Mouse (Mus musculus) heart, embryonic 14.5 days (tissue): Measurements from ENCODE around the gene Nqo2. TPM values are rescaled to one million over a fixed set of nuclear protein-coding genes. Genes with fewer than 3 reads are reported as not detected.

ENCODE experiments used
- ATAC-seq: fragments of 200-750 bp; cut with Nextera tagmentation; 2 replicates; pipeline ENCODE4 v1.8.0; 2017; ENCODE audit warnings: low read depth, moderate TSS enrichment; ENCODE audit not compliant: insufficient number of reproducible peaks, insufficient read depth, low FRiP score
- H3K27ac ChIP-seq, 2 experiments: fragments of 200-500 bp in 1 of 2; fragments of 300-500 bp in 1 of 2; sonication (generic) in 1 of 2; replicated peaks in 1 of 2; 2 replicates each; pipeline ENCODE4 v1.5.1; 2012 to 2014; ENCODE audit warnings: low read depth in 2 of 2, low read length in 2 of 2, control low read depth in 1 of 2, mild to moderate bottlenecking in 1 of 2, mixed read lengths in 1 of 2; ENCODE audit not compliant: control insufficient read depth in 1 of 2, insufficient read depth in 1 of 2
- H3K27me3 ChIP-seq: fragments of 300-500 bp; sonication (generic); 2 replicates; pipeline ENCODE4 v1.6.1; 2014; ENCODE audit warnings: mild to moderate bottlenecking, low read length, control low read depth; ENCODE audit not compliant: control insufficient read depth, insufficient read depth
- H3K36me3 ChIP-seq: fragments of 300-500 bp; sonication (generic); 2 replicates; pipeline ENCODE4 v1.6.1; 2014; ENCODE audit warnings: mild to moderate bottlenecking, control low read depth, low read length, mixed read lengths; ENCODE audit not compliant: control insufficient read depth, insufficient read depth
- H3K4me1 ChIP-seq, 2 experiments: fragments of 200-500 bp in 1 of 2; fragments of 300-500 bp in 1 of 2; sonication (generic) in 1 of 2; 2 replicates each; pipeline ENCODE4 v1.6.1; 2012 to 2014; ENCODE audit warnings: low read length in 2 of 2, control low read depth in 1 of 2, mixed read lengths in 1 of 2; ENCODE audit not compliant: control insufficient read depth in 2 of 2, insufficient read depth in 2 of 2
- H3K4me2 ChIP-seq: fragments of 300-500 bp; sonication (generic); 2 replicates; pipeline ENCODE4 v1.6.1; 2014; ENCODE audit warnings: mild to moderate bottlenecking, low read length
- H3K4me3 ChIP-seq, 2 experiments: fragments of 200-500 bp in 1 of 2; fragments of 300-500 bp in 1 of 2; sonication (generic) in 1 of 2; 2 replicates each; pipeline ENCODE4 v1.5.1; 2012 to 2014; ENCODE audit warnings: low read length in 2 of 2, mild to moderate bottlenecking in 2 of 2, control low read depth in 1 of 2, low read depth in 1 of 2, moderate library complexity in 1 of 2; ENCODE audit not compliant: control insufficient read depth in 1 of 2, insufficient read depth in 1 of 2
- H3K9ac ChIP-seq: fragments of 300-500 bp; sonication (generic); 2 replicates; pipeline ENCODE4 v1.6.1; 2014; ENCODE audit warnings: mild to moderate bottlenecking, low read length
- H3K9me3 ChIP-seq: fragments of 300-500 bp; sonication (generic); 2 replicates; pipeline ENCODE4 v1.6.1; 2016; ENCODE audit warnings: low read length, control low read depth; ENCODE audit not compliant: control insufficient read depth
- WGBS: fragments of 180-500 bp; shearing (Covaris S2); extraction: QIAGEN DNeasy Blood & Tissue Kit; methylation state at CpG from one replicate; pipeline ENCODE4 v1.1.7; 2014; 5-methylcytosine and 5-hydroxymethylcytosine counted together
- polyA plus RNA-seq: library from polyadenylated mRNA; unstranded; fragments of >200 nt; fragmentation: Nextera tagmentation; extraction: Ambion mirVana; gene quantifications from 2 replicates; pipeline ENCODE4 v1.2.1, GENCODE M21; 2014

Nqo2 gene
- polyA plus RNA-seq, 1 experiment from 2014 or later, result 32.7 TPM

DNA sequence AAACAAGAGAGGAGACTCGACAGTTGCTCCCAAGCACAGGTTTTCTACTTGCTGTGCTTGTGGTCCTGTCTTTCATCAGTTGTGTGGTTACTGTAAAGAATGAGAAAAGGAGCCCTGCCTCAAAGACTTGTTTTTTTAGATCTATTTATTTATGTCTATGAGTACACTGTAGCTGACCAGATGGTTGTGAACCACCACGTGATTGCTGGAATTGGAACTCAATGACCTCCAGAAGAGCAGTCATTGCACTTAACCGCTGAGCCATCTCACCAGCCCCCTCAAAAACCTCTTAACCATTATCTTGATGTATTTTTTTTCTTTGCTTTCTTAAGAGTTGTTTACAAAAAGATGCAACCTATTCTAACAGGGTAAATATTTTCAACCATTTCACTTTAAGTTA, 70.9 kb downstream of the Nqo2 start:
- no peaks in the 10 kb centered on the region for H3K9me3 ChIP-seq
- ATAC-seq, result no peak
- H3K27me3 ChIP-seq, result no peaks in the 10 kb centered on the region
- no peak overlapping the region for H3K4me2 ChIP-seq
- WGBS, result 72% methylated on average over 3 of the region's 3 CpGs
- no peak overlapping the region for H3K9ac ChIP-seq
- H3K4me3 ChIP-seq, result no peak overlapping the region
- no peak overlapping the region for H3K27ac ChIP-seq
- peaks cover 42% of the 10 kb centered on the region for H3K36me3 ChIP-seq
- H3K4me1 ChIP-seq, result peaks cover 8 to 18% of the 10 kb centered on the region in 2 experiments

DNA sequence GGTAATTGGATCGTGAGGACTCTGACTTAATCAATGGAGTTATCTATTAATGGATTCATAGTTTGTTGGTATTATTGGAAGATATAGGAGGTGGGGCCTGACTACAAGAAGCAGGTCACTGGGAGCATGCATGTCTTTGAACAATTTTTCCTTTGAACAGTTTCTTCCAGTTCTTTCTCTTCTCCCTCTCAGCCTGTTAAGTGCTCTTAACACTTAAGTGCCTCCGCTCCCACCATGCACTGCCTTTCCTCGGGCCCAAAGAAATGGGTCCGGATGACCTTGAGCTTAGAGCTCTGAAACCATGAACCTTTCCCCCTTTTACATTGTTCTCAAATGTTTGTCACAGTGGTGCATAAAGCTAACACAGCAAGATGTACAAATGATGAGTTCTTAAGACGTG, 72.2 kb downstream of the Nqo2 start:
- no peak for ATAC-seq
- peaks cover 8 to 18% of the 10 kb centered on the region in 2 experiments for H3K4me1 ChIP-seq
- H3K9me3 ChIP-seq, result no peaks in the 10 kb centered on the region
- peak overlapping the region; percentile 64 to 91 for H3K27ac ChIP-seq
- H3K36me3 ChIP-seq, result peaks cover 31% of the 10 kb centered on the region
- H3K27me3 ChIP-seq, result no peaks in the 10 kb centered on the region
- H3K4me2 ChIP-seq, result no peak overlapping the region
- 71% methylated on average over 5 of the region's 5 CpGs for WGBS
- no peak overlapping the region for H3K4me3 ChIP-seq
- H3K9ac ChIP-seq, result peak overlapping the region; percentile 96

DNA sequence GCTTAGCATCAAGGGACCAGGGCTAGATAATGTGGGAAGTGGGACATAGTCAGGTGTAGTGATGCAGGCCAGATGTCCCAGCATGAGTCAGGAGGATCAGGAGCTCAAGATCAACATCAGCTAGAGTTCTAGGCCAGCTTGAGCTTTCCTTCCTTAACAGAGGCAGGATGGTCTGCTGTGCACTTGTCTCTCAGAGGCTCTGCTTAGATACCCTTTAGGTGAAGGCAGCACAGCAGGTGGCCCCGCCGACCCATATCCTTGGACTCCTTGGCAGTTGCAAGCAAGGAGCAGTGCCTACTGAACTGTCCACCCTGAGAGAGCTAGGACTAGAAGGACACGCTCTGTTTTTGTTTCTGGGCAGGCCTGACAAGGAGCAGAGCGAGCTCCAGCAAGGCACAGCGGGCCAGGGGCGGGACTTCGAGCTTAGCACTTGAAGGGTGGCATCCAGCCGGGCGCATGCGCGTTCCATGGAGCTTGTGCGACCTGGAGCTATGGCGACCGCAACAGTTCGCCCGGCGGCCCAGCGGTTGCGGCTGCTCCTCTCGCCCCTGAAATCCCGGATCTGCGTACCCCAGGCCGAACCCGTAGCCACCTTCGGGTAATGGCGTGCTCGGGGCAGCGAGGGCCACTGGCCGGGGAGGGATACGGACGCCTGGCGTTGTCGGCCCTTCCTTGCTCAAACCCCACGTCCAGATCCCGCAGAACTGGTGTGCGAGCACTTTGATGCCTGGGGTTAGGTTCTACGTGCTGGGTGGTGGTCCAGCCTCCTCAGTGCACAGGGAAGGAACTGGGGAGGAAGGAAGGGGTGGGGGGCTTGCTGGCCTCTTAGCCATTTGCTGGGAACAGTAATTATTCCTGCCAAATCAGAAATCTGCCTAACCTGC, 72.9 kb downstream of the Nqo2 start, which contains the start of gene Bphl:
Gene Bphl (plus strand): TSS at position 426 of the 884 bp plus-strand sequence.
- Histone ChIP-seq H3K4me2 (peak within 1 kb of the TSS; percentile 86), H3K4me3 (peak within 1 kb of the TSS; percentile 72 to 86), H3K36me3 (peaks cover 24% of the 10 kb centered on the region), H3K27ac (peak within 1 kb of the TSS; percentile 73 to 91), H3K9ac (peak within 1 kb of the TSS; percentile 96), H3K4me1 (peaks cover 8 to 18% of the 10 kb centered on the region in 2 experiments), H3K27me3 (no peaks in the 10 kb centered on the region), H3K9me3 (no peaks in the 10 kb centered on the region)
- WGBS, result under 1% methylated on average over 37 of the region's 37 CpGs
- peak; percentile 90 for ATAC-seq

DNA sequence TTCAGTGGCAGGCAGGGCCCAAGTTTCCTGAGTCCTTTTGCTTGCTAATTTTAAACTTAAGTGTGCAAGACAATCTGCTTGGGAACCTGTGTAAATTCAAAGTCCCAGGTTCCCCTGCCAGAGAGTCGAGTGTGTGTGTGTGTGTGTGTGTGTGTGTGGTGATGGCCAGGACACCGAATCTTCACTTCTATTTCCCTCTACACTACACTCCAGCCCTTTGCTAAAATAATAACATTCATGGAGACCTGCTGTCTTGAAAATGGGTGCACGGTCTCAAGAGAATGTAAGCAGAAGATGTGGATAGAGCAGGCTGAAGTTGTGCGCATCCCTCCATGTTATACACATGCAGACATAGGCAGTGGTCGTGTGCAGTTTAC, 73.6 kb downstream of the Nqo2 start:
- WGBS, result 46% methylated on average over 5 of the region's 5 CpGs
- Histone ChIP-seq H3K4me3 (peak overlapping the region; percentile 72 to 86), H3K4me1 (peaks cover 8 to 18% of the 10 kb centered on the region in 2 experiments), H3K27me3 (no peaks in the 10 kb centered on the region), H3K9ac (peak overlapping the region; percentile 96), H3K36me3 (peaks cover 18% of the 10 kb centered on the region), H3K27ac (peak overlapping the region; percentile 73 to 91), H3K9me3 (no peaks in the 10 kb centered on the region), H3K4me2 (peak overlapping the region; percentile 86)
- ATAC-seq, result no peak

Other genes starting within 250 kb of the Nqo2 start
- gene Serpinb6e, start 121.3 kb upstream of the Nqo2 start, polyA plus RNA-seq, result not detected in 2 replicates
- gene Serpinb6c, start 59.0 kb upstream of the Nqo2 start, polyA plus RNA-seq, result not detected in 2 replicates
- gene Ripk1, start 37.7 kb downstream of the Nqo2 start, polyA plus RNA-seq, result 8.7 TPM in 2 replicates
- 73.0 and 73.6 TPM in 2 replicates for gene Serpinb6a, start 38.1 kb downstream of the Nqo2 start, polyA plus RNA-seq
- gene Bphl, start 72.9 kb downstream of the Nqo2 start, polyA plus RNA-seq, result 45.2 and 50.1 TPM in 2 replicates
- gene Tubb2a, start 113.3 kb downstream of the Nqo2 start, polyA plus RNA-seq, result 124 and 131 TPM in 2 replicates
- 26.7 and 35.0 TPM in 2 replicates for gene Tubb2b, start 165.8 kb downstream of the Nqo2 start, polyA plus RNA-seq
- gene Psmg4, start 198.3 kb downstream of the Nqo2 start, polyA plus RNA-seq, result 81.2 and 81.7 TPM in 2 replicates